Mouse (Mus musculus) thymus, adult 2 months (tissue): ENCODE data around the gene Fkbpl.

Experiments used
- CTCF ChIP-seq: fragments of 200-500 bp; IDR thresholded peaks from 2 replicates; pipeline ENCODE4 v1.5.1; 2012; ENCODE audit warnings: mild to moderate bottlenecking, control low read depth, low read length, moderate library complexity, borderline replicate concordance; ENCODE audit not compliant: control insufficient read depth, poor library complexity, insufficient read depth; ENCODE audit errors: extremely low read depth
- POLR2A ChIP-seq: fragments of 200-500 bp; IDR thresholded peaks from 2 replicates; pipeline ENCODE4 v1.6.1; 2012; ENCODE audit warnings: mild to moderate bottlenecking, low read length, control low read depth, moderate library complexity; ENCODE audit not compliant: control insufficient read depth, poor library complexity, insufficient read depth; ENCODE audit errors: extremely low read depth

DNA sequence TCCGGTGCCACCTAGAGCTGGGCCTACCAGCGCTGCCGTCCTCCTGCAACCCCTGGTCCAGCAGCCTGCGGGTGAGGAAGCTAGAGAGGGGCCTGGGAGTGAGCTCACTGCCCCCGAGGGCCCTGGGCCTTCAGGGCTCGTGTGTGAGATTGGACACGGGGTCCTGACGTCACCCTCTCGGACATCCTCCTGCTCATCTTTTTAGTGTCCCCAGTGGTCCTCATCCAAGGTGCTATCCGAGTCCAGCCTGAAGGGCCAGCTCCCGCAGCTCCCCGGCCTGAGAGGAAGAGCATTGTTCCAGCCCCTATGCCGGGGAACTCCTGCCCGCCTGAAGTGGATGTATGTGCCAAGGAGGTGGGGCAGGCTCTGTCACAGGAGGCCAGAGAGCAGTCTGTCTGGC lies 6.2 kb downstream of the Fkbpl start:
- TF ChIP-seq CTCF (no peak), POLR2A (no peak)
